Mouse (Mus musculus): Measurements from ENCODE around the gene Zfp281.

Zfp281 gene

GRCm38 (mm10) chr1:136658456-136659227 is 33.9 kb downstream of the Zfp281 start:
- in situ Hi-C loops (cut with MseI, MboI): no loop called here

DNA sequence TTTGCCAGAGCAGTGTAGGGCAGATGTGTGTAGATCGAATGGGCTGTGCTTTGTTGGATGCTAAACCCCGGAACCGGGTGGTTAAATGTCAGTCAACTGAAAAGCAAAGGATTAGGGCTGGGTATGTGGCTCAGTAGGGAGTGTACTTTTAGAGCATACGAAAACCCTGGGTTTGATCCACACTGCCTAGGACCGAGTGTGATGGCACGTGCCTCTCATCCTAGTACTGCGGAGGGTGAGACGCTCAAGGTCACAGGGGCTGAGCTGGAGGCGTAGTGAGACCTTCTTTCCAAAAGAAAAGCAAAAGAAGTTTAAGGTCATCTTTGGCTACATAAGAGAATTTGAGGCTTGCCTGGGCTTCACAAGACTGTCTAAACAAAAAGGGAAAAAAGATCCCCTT is 34.6 kb downstream of the Zfp281 start:
- in situ Hi-C loops (cut with MseI, MboI): no loop called here

GRCm38 (mm10) chr1:136659917-136660316 is 35.2 kb downstream of the Zfp281 start:
- in situ Hi-C loops (cut with MseI, MboI): no loop called here

DNA sequence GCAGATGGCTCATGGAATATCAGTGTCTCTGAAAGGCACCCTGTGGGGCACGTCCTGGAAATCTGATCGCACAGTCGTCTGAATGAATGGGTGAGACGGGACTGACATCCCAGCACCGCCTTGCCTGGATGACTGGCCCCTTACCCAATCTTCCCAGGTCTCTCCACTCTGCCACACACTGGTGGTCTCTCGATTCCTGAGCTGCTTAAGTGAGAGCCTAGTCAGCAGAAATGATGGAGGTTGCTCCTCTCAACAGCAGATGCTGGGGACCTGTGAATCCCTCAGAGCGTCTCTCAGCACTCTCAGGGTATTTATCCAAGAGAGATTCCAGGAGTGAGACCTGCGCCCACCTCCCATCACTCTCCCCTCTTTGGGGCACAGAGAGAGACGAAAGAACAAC is 36.8 kb downstream of the Zfp281 start:
- in situ Hi-C loops (cut with MseI, MboI): no loop called here

- in situ Hi-C loops (cut with MseI, MboI): no loop called here
These were observed 37.4 kb downstream of the Zfp281 start for GRCm38 (mm10) chr1:136661939-136662563.

DNA sequence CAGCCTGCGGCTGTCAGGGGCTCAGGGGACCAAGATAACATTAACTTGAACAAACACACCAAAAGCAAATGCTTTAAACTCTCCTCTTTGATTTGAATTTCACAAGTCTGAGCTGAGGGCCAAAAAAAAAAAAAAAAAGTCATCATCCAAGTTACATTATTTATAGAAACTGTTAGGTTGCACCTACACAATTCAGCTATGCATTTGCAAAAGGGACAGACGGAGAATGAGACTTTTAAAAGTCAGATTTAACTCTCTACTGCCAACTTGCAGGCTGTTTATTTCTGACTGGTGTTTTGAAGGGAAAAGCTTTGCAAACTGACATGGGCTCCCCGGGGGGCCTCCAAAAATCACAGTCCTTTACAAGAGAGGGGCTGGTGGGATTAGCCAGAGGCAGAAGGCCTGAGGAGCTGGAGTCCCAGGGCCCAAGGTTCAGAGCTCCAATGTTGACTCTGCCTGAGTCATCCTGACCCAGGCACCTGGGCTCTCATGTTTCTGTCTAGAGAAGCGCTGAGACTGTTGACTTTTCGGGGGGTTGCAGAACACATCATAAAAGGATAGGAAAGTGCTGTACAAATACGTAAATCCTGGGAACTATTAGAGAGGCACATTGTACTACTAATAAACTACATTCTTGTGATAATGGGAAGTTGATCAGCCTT is 40.4 kb downstream of the Zfp281 start:
- in situ Hi-C loops (cut with MseI, MboI): no loop called here

GRCm38 (mm10) chr1:136666513-136666912 is 41.8 kb downstream of the Zfp281 start:
- in situ Hi-C loops (cut with MseI, MboI): no loop called here

- in situ Hi-C loops (cut with MseI, MboI): no loop called here
These were observed 45.2 kb downstream of the Zfp281 start for GRCm38 (mm10) chr1:136669926-136670325.

GRCm38 (mm10) chr1:136670421-136670820 is 45.7 kb downstream of the Zfp281 start:
- in situ Hi-C loops (cut with MseI, MboI): no loop called here

DNA sequence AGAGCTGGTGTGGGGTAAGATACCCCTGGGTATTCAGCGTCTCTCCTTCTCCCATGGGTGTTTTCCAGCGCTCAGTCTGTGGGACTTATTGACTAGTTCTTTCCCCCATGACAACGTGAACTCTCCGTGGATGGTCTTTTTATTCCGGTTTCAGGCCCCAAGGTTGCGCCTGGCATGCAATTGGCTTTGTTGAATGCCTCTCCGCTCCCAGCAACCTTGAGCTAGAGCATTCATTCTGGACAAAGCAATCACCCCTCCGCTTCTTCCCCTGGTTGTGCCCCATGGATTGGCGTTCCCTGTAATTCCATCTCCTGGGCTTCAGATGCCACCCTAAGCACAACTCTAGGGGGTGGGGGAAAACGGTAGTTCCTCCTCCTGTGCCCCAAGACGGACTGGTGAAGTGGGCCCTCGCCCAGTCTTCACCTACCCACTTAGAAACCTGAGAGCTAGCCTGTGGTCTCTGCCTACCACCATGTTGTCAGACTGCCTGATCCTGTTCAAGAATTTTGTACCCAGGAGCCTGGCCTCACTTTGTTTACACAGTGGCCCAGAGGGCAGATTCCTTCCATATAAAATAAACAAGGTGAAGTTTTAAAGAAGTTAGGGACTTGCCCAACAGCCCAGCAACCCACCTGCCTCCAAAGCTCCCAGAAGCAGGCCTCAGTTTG is 47.2 kb downstream of the Zfp281 start:
- in situ Hi-C loops (cut with MseI, MboI): no loop called here

DNA sequence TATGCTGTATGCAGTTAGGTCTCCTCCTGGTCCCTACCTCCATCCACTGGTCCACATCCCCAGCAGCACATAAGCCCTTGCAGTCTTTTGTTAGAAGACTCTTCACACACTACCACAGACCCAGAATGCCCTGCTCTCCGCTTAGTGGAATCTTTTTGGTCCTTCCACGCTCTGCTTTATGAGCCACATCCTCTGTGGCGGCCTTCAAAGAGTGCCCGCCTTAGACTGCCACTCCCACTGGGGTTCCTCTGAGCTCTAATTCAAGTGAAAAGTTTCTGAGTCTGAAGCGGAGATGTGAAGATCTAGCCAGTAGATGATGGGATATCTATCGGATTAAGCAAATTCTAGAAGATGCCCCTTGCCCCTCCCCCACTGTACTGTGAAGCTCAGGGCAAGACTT is 47.9 kb downstream of the Zfp281 start:
- in situ Hi-C loops (cut with MseI, MboI): no loop called here

- in situ Hi-C loops (cut with MseI, MboI): no loop called here
These were observed 48.6 kb downstream of the Zfp281 start for GRCm38 (mm10) chr1:136673293-136673692.

DNA sequence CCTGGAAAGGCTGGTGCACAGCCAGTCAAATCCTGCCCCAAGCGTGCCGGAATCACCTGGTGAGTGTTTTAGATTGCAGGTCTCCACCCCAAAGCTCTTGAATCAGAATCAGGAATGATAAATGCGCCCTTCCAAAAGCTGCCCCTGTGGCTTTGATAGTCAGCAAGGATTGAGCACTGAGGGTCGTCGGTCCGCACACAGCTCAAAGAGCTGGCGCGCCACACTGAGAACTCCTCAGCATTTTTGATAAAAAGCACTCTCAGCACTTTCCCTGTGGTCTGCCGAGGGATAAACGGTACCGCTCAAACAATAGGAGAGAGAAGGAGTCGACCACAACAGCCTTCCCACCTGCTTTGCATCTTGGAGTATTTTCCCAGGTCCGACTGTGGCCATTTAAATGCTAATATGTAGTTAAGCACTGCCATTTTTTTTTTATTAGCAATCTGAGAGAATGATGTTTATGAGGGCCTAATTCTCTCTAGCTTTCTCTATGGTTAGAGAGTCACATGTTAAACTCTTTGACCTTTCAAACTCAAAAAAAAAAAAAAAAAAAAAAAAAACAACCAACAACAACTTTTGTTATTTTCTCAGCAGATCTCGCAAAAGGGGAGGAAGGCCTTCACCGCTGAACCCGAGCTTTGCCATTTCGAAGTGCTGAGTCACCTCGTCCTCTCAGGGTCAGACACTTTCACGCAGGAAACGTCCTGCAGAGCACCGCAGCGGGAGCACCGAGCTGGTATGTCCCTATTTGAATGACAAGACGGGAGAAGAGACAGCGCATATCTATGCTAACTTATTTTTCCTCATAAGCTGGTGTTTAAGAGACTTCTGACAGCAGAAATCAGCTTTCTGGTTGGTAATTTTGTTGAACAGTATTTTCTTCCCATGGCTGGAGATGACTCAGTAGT is 50.1 kb downstream of the Zfp281 start:
- in situ Hi-C loops (cut with MseI, MboI): no loop called here

DNA sequence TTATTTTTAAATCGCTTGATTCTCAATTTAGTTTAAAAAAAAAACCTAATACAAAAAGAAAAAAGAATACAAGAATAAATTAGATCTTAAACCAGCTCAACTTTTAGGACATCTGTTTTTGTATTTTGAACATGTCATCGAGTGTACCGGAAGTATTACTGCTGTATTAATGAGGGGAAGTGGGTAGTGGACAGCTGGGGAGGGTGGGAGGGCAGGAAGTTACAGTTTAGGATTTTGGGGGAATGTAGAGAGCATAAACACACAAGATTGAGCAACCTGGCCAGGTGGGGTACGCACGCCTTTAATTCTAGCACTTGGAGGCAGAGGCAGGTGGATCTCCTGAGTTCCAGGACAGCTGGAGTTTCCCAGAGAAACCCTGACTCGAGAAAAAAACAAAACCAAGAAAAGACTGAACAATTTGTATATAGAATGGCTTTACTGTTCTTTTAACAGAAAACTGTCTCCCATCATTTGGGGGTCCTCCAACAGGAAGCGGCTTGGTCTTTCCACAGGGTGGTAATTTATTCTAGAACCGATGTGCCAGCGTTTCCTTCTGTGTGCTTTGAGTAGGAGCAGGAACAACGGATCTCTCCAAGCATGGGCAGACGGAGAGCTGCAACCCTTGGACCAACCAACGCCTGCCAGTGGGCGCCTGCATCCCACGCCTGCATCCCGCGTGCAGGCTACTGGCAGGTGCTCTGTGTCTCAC is 51.2 kb downstream of the Zfp281 start:
- in situ Hi-C loops (cut with MseI, MboI): no loop called here

- in situ Hi-C loops (cut with MseI, MboI): no loop called here
These were observed 51.7 kb downstream of the Zfp281 start for GRCm38 (mm10) chr1:136676445-136676755.

GRCm38 (mm10) chr1:136677847-136678325 is 53.2 kb downstream of the Zfp281 start:
- in situ Hi-C loops (cut with MseI, MboI): no loop called here

DNA sequence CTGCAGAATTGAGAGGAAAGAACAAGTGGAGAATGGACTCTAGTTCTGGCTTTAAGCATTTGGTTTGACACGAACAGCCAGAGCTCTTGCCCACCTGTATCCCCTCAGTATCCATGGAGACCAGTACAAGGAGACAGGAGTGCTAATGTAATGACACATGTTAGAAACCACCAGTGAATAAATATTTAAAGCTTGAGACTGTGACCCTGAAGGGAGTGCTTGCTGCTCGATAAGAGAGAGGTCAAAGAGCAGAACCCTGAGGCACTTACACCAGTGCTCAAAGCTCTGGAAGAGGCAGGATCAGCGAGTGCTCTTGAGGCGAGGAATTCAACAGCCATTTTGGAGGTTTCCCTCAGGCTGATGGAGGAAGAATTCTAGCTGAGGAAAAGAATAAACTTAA is 54.1 kb downstream of the Zfp281 start:
- in situ Hi-C loops (cut with MseI, MboI): no loop called here
